Mouse (Mus musculus) heart, embryonic 11.5 days (tissue): ENCODE measurements around the gene Ppp2r3d. TPM values are rescaled to one million over a fixed set of nuclear protein-coding genes. Genes with fewer than 3 reads are reported as not detected.

Experiments used
- ATAC-seq: fragments of 200-750 bp; cut with Nextera tagmentation; replicated peaks from 2 replicates; pipeline ENCODE4 v1.8.0; 2017; ENCODE audit warnings: moderate library complexity; ENCODE audit not compliant: insufficient number of reproducible peaks, low FRiP score, low TSS enrichment
- H3K27ac ChIP-seq: fragments of 300-500 bp; sonication (generic); 2 replicates; pipeline ENCODE4 v1.5.1; 2014; ENCODE audit warnings: mild to moderate bottlenecking, low read depth, low read length
- H3K27me3 ChIP-seq: fragments of 300-500 bp; sonication (generic); 2 replicates; pipeline ENCODE4 v1.6.1; 2014; ENCODE audit warnings: mild to moderate bottlenecking, low read length, mixed read lengths; ENCODE audit not compliant: control insufficient read depth, insufficient read depth
- H3K36me3 ChIP-seq: fragments of 300-500 bp; sonication (generic); 2 replicates; pipeline ENCODE4 v1.6.1; 2014; ENCODE audit warnings: mild to moderate bottlenecking, low read length, moderate library complexity, mixed read lengths; ENCODE audit not compliant: control insufficient read depth, insufficient read depth
- H3K4me1 ChIP-seq: fragments of 300-500 bp; sonication (generic); 2 replicates; pipeline ENCODE4 v1.6.1; 2014; ENCODE audit warnings: low read length; ENCODE audit not compliant: control insufficient read depth, insufficient read depth
- H3K4me2 ChIP-seq: fragments of 300-500 bp; sonication (generic); 2 replicates; pipeline ENCODE4 v1.6.1; 2014; ENCODE audit warnings: mild to moderate bottlenecking, moderate library complexity
- H3K4me3 ChIP-seq: fragments of 300-500 bp; sonication (generic); 2 replicates; pipeline ENCODE4 v1.5.1; 2014; ENCODE audit warnings: low read depth, low read length
- H3K9ac ChIP-seq: fragments of 300-500 bp; sonication (generic); 2 replicates; pipeline ENCODE4 v1.6.1; 2014; ENCODE audit warnings: mild to moderate bottlenecking, low read depth, low read length, moderate library complexity
- H3K9me3 ChIP-seq: fragments of 300-500 bp; sonication (generic); replicated peaks from 2 replicates; pipeline ENCODE4 v1.6.1; 2016; ENCODE audit warnings: low read length; ENCODE audit not compliant: control insufficient read depth
- WGBS: fragments of 180-500 bp; shearing (Covaris S2); extraction: QIAGEN DNeasy Blood & Tissue Kit; methylation state at CpG from one replicate; pipeline ENCODE4 v1.1.7; 2014; ENCODE audit not compliant: insufficient replicate concordance; 5-methylcytosine and 5-hydroxymethylcytosine counted together
- polyA plus RNA-seq: library from polyadenylated mRNA; unstranded; fragments of >200 nt; fragmentation: Nextera tagmentation; extraction: Ambion mirVana; gene quantifications from 2 replicates; pipeline ENCODE4 v1.2.1, GENCODE M21; 2014

Ppp2r3d gene
- polyA plus RNA-seq, 1 experiment from 2014 or later, result 101 TPM

DNA sequence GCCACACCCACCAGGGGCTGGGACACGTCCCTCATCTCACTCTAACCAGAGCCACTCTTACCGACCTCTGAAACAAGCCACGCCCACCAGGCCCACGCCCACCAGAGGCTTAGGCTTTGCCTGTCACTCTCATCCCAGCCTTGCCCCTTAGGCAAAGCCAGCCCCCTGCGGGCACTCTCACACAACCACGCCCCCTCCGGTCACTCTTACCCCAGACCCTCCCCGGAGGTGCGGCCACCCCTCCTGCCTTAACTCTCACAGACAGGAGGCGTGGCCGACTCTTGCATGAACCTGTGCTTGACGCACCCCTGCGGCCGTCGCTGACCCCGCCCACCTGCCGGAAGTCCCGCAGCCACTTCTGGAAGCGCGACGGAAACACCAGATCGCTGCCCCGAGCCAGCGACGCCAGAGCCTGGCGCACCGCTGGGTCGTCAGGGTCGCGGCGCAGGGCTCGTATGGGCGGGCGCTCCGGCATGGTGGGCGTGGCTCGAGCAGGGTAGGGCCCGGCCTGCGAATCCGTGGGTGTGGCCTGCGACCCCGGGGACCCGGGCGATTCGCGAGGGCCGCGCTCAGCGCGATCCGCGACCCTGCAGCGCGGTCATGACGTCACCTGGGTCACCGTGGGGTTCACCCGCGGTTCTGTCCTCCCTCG lies 53.7 kb downstream of the Ppp2r3d start:
- peak; percentile 76 for ATAC-seq
- H3K4me2 ChIP-seq, result peak overlapping the region; percentile 70
- H3K27ac ChIP-seq, result peak overlapping the region; percentile 97
- H3K4me3 ChIP-seq, result peak overlapping the region; percentile 60
- H3K27me3 ChIP-seq, result no peaks in the 10 kb centered on the region
- peak overlapping the region; percentile 73 for H3K9ac ChIP-seq
- no peaks in the 10 kb centered on the region for H3K9me3 ChIP-seq
- WGBS, result under 1% methylated on average over 59 of the region's 59 CpGs
- H3K4me1 ChIP-seq, result no peaks in the 10 kb centered on the region
- H3K36me3 ChIP-seq, result no peaks in the 10 kb centered on the region

DNA sequence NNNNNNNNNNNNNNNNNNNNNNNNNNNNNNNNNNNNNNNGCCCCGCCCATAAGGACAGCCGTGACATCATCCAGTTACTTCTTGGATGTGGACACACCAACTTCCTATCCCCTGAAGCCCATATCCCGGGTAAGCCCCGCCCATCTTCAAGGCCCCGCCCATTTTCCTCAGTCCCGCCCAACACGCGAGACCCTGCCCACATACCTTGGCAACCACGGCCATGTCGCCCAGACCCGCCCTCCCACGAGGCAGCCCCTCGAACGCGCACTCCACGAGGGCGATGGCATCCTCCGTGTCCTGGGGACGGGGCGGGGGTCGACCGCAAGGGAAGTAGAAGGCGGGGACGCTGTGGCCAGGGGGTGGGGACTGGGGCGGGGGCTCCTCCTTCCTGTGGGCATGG lies 54.3 kb downstream of the Ppp2r3d start:
- Histone ChIP-seq H3K4me1 (no peaks in the 10 kb centered on the region), H3K9ac (peak overlapping the region; percentile 49; the same call in 1 of the 2 replicates), H3K4me2 (peak overlapping the region; percentile 70), H3K9me3 (no peaks in the 10 kb centered on the region), H3K27ac (peak overlapping the region; percentile 97), H3K4me3 (peak overlapping the region; percentile 60), H3K27me3 (no peaks in the 10 kb centered on the region), H3K36me3 (no peaks in the 10 kb centered on the region)
- ATAC-seq, result no peak
- 3% methylated on average over 23 of the region's 25 CpGs for WGBS

DNA sequence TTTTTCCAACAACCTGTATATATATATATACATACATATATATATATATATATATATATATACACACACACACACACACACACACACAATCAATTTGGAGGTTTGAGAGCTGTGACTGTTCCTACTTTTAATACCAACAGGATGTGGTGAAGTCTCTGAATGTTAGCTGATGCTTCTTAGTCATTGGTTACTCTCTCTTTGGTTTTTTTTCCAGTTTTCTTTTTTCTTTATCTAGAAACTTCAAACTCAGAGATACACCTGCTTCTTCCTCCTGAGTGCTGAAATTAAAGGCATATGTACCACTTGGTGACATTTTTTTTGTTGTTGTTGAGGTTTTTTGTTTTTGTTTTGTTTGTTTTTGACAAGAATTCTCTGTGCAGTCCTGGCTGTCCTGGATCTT lies 63.8 kb downstream of the Ppp2r3d start:
- no peak for ATAC-seq
- Histone ChIP-seq H3K36me3 (no peaks in the 10 kb centered on the region), H3K4me3 (no peak overlapping the region), H3K4me2 (no peak overlapping the region), H3K27ac (no peak overlapping the region), H3K4me1 (no peaks in the 10 kb centered on the region), H3K9me3 (no peaks in the 10 kb centered on the region), H3K27me3 (no peaks in the 10 kb centered on the region), H3K9ac (no peak overlapping the region)

DNA sequence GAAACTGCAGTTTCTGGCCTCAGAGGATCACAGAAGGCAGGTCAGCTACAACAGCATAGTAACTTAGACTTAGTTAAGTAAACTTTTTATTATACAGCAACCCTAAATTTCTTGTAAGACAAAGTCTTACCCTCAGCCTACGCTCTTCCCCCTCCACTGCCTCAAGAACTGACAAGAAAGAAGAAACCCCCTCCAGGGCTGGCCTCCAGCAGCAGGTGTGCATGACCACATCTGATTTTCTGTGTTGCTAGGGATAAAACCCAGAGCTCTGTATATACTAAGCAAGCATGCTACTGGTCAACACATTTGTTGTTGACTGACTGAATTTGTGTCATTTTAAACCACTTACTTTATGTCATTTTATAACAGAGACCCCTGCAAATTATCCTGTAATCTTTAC lies 65.1 kb downstream of the Ppp2r3d start:
- Histone ChIP-seq H3K27ac (no peak overlapping the region), H3K9me3 (no peaks in the 10 kb centered on the region), H3K36me3 (no peaks in the 10 kb centered on the region), H3K4me1 (no peaks in the 10 kb centered on the region), H3K4me3 (no peak overlapping the region), H3K4me2 (no peak overlapping the region), H3K27me3 (no peaks in the 10 kb centered on the region), H3K9ac (no peak overlapping the region)
- WGBS, result 63% methylated on average over 1 of the region's 1 CpGs
- no peak for ATAC-seq

GRCm38 (mm10) chr9:124408564-124408963 lies 68.1 kb downstream of the Ppp2r3d start:
- H3K9ac ChIP-seq, result no peak overlapping the region
- H3K4me3 ChIP-seq, result no peak overlapping the region
- H3K9me3 ChIP-seq, result no peaks in the 10 kb centered on the region
- no peak overlapping the region for H3K27ac ChIP-seq
- H3K4me1 ChIP-seq, result no peaks in the 10 kb centered on the region
- no peaks in the 10 kb centered on the region for H3K36me3 ChIP-seq
- no peaks in the 10 kb centered on the region for H3K27me3 ChIP-seq
- H3K4me2 ChIP-seq, result no peak overlapping the region
- 54% methylated on average over 1 of the region's 1 CpGs for WGBS
- ATAC-seq, result no peak

Other genes with a start within 250 kb of the Ppp2r3d start
- 6.6 and 8.3 TPM in 2 replicates for gene 2010315B03Rik, start 164.2 kb downstream of the Ppp2r3d start, polyA plus RNA-seq
- gene Gm21836, start 16.9 kb upstream of the Ppp2r3d start, polyA plus RNA-seq, result not detected in 2 replicates